8 mouse cellular contexts compared by ENCODE assay signal in genomic region chr15:11996883-11997282, GRCm38 (mm10). TPM values are rescaled to one million over a fixed set of nuclear protein-coding genes. Genes with fewer than 3 reads are reported as not detected.
DNase-seq lines count a peak whose midpoint lies in the region; ATAC-seq and TF ChIP-seq lines count a peak whose summit lies in the region.

Gene Sub1 (minus strand): TSS chr15:11996983.

- H3K9me3 ChIP-seq in limb, embryonic 15.5 days = no peaks in the 10 kb centered on the region
- H3K9me3 ChIP-seq in stomach, embryonic 14.5 days (ENCODE audit: control insufficient read depth, low read depth, low read length) = no peaks in the 10 kb centered on the region

- H3K4me1 ChIP-seq in thymus, adult 2 months (replicated peaks; ENCODE audit: control insufficient read depth, insufficient read depth, low read length) = peaks cover 7% of the 10 kb centered on the region
- H3K4me1 ChIP-seq in limb, embryonic 15.5 days = peaks cover 23% of the 10 kb centered on the region
- peaks cover 12% of the 10 kb centered on the region; the same call in 1 of the 2 replicates for H3K4me1 ChIP-seq in stomach, embryonic 14.5 days (ENCODE audit: control insufficient read depth, insufficient read depth, low read length)

- no peak for TF ChIP-seq CTCF in thymus, adult 2 months (IDR thresholded peaks at IDR 0.05; ENCODE audit: borderline replicate concordance, control insufficient read depth, extremely low read depth, insufficient read depth, low read length, poor library complexity)

- peak within 1 kb of the TSS; percentile 90 for H3K4me3 ChIP-seq in thymus, adult 2 months (ENCODE audit: control insufficient read depth, insufficient read depth, low read length)
- H3K4me3 ChIP-seq in limb, embryonic 15.5 days = peak within 1 kb of the TSS; percentile 100
- peak within 1 kb of the TSS; percentile 99 for H3K4me3 ChIP-seq in stomach, embryonic 14.5 days (ENCODE audit: low read depth, low read length)

- no peak for DNase-seq in thymus, adult 2 months
- no peak for DNase-seq in thymus, postnatal 4 days
- no peak for DNase-seq in heart, postnatal 36 days
- no peak for DNase-seq in urinary bladder, postnatal 36 days (ENCODE audit: low spot score in 2 of 2)
- DNase-seq in urinary bladder, postnatal 14 days (ENCODE audit: low spot score) = no peak

- H3K27me3 ChIP-seq in thymus, adult 2 months (ENCODE audit: control insufficient read depth, insufficient read depth, low read length) = no peaks in the 10 kb centered on the region
- no peaks in the 10 kb centered on the region for H3K27me3 ChIP-seq in limb, embryonic 15.5 days
- H3K27me3 ChIP-seq in stomach, embryonic 14.5 days (ENCODE audit: control insufficient read depth, insufficient read depth, low read length) = no peaks in the 10 kb centered on the region

- ATAC-seq in erythroid progenitor cell, adult 5-6 weeks (replicated peaks; ENCODE audit: low FRiP score, poor library complexity, severe bottlenecking) = no peak
- no peak for ATAC-seq in limb, embryonic 15.5 days (ENCODE audit: insufficient number of reproducible peaks, low FRiP score, low TSS enrichment, low read depth)
- no peak for ATAC-seq in stomach, embryonic 14.5 days (ENCODE audit: insufficient number of reproducible peaks, insufficient read depth, low FRiP score, low read depth)

- no peak for TF ChIP-seq POLR2A in thymus, adult 2 months (IDR thresholded peaks at IDR 0.05; ENCODE audit: control insufficient read depth, extremely low read depth, insufficient read depth, low read length, poor library complexity)

- peak within 1 kb of the TSS; percentile 100 for H3K9ac ChIP-seq in limb, embryonic 15.5 days
- peak within 1 kb of the TSS; percentile 98 for H3K9ac ChIP-seq in stomach, embryonic 14.5 days (replicated peaks; ENCODE audit: low read depth, low read length)

- H3K27ac ChIP-seq in thymus, adult 2 months (ENCODE audit: control insufficient read depth, insufficient read depth, low read length) = peak within 1 kb of the TSS; percentile 66
- H3K27ac ChIP-seq in limb, embryonic 15.5 days = peak within 1 kb of the TSS; percentile 92
- H3K27ac ChIP-seq in stomach, embryonic 14.5 days (ENCODE audit: low read length) = peak within 1 kb of the TSS; percentile 88

- H3K4me2 ChIP-seq in limb, embryonic 15.5 days = peak within 1 kb of the TSS; percentile 28
- peak within 1 kb of the TSS; percentile 35 for H3K4me2 ChIP-seq in stomach, embryonic 14.5 days (replicated peaks; ENCODE audit: low read depth, low read length)

- 45% methylated on average over 7 of the region's 7 CpGs for WGBS in thymus, adult 2 months
- WGBS in limb, embryonic 15.5 days = 90% methylated on average over 7 of the region's 7 CpGs
- 90% methylated on average over 7 of the region's 7 CpGs for WGBS in stomach, embryonic 14.5 days

- intact Hi-C loops in heart, postnatal 36 days (cut with DNase I) = loop anchor here (5.0 to 10.0 kb wide), 2 partner anchors 70 to 828 kb away; partner anchors contain the start of genes 6030458C11Rik and Drosha

- H3K36me3 ChIP-seq in thymus, adult 2 months (ENCODE audit: control insufficient read depth, insufficient read depth, low read length) = peaks cover 13% of the 10 kb centered on the region
- 0 out of 2 replicates have a peak, but pooled peaks cover 8% of the 10 kb centered on the region for H3K36me3 ChIP-seq in limb, embryonic 15.5 days
- H3K36me3 ChIP-seq in stomach, embryonic 14.5 days (ENCODE audit: control insufficient read depth, insufficient read depth, low read length) = peaks cover 13% of the 10 kb centered on the region

RNA-seq across cellular contexts. Expression of gene Sub1, which starts in this region (rescaled TPM):
- polyA plus RNA-seq in thymus, adult 2 months (2012; rRNA removed) = 12.7 and 12.9 TPM in 2 replicates
- total RNA-seq in erythroid progenitor cell, adult 5-6 weeks (2015; ENCODE audit: low replicate concordance) = 76.7 and 154 TPM in 2 replicates
- 68.7 and 159 TPM in 2 replicates for total RNA-seq in erythroid progenitor cell, adult 5-6 weeks (2017; ENCODE audit: low replicate concordance)
- 10 to 100 TPM; 84.5 to 93.1 TPM for total RNA-seq in heart, postnatal 36 days (2021)
- polyA plus RNA-seq in limb, embryonic 15.5 days (2015; fragmentation: Nextera tagmentation; extraction: Ambion mirVana) = 659 and 669 TPM in 2 replicates
- polyA plus RNA-seq in stomach, embryonic 14.5 days (2014; fragmentation: Nextera tagmentation; extraction: Ambion mirVana) = 721 and 735 TPM in 2 replicates

Comparison
In these comparisons a context has a peak if more than half of its experiments do, and no peak if none do; other contexts are left out.
1. RNA of gene Sub1 (polyA plus RNA-seq): 721 to 735 TPM in stomach, embryonic 14.5 days and 659 to 669 TPM in limb, embryonic 15.5 days; 12.7 to 12.9 TPM in thymus, adult 2 months; every median in the first group is over 10 times any median in the second.
2. Peak in every context shown above with its lines, with median percentiles within 50 percentile points of each other: H3K27ac ChIP-seq and H3K4me3 ChIP-seq.